Mouse (Mus musculus): ENCODE results near the gene Ppie.

DNA sequence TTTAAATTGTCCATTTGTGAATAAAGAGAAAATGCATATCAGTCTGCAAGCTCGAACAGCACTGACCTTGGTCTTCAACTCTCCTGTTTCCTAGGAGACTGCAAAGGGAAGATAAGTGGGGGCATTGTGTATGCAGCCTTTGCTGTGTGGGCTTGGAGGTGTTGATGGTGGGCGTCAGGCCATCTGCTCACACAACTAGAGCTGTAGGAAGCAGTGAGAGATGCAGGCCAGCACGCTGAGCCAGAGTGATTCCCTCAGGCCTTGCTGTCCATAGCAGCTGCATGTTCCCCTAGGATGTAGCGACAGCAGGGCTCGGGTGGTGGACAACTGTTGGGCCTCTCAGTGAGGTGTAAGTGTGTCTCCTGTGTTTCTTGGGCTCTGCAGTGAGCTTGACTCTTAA, 13.2 kb upstream of the Ppie start:
- TF ChIP-seq CTCF (IDR thresholded peaks at IDR 0.05; ENCODE audit: control insufficient read depth, insufficient read depth, low read length) (no peak), POLR2A (IDR thresholded peaks at IDR 0.05; ENCODE audit: borderline replicate concordance, control insufficient read depth, low read depth, low read length) (no peak)

Measured in bone marrow, adult 2 months (tissue).